Mouse (Mus musculus) natural killer cell, adult 2 months (primary cell): Measurements from ENCODE around the gene Adam15.

Experiments
- DNase-seq, 2 experiments: peaks; one replicate each; pipeline ENCODE4 v3.0.0; 2022; ENCODE audit warnings: low spot score in 2 of 2

Adam15 gene

DNA sequence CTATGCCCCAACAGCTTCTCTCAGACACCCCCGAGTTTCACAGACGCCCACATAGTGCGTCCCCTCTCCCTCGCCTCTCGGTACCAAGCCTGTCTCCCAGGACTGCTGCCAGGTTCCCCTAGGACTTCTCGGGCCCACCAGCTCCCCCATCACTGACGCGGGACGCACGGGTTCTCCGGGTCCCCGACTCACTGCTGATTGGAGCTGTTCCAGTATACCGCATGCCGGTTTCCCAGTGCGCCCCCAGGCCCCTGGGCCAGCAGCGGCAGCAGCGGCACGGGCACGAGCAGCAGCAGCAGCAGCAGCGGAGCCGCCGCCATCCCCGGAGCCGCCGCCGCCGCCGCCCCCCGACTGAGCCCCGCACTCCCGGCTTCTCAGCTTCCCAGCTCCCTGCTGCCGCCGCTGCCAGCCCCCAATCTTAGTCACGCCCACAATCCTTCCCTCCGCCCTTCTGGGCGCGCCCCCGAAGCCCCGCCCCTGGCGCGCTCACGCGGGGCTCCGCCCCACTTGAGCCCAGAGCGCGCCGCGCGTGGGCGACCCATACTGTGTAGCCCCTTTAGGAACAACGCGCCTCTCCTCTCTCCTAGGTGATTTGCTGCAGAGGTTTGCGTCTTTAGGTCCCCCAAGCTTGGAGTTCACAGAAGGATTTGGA lies 27.2 kb downstream of the Adam15 start, which contains the start of gene Efna3:
Gene Efna3 (minus strand): TSS at position 452 of the 652 bp plus-strand sequence.
- no peak for DNase-seq

DNA sequence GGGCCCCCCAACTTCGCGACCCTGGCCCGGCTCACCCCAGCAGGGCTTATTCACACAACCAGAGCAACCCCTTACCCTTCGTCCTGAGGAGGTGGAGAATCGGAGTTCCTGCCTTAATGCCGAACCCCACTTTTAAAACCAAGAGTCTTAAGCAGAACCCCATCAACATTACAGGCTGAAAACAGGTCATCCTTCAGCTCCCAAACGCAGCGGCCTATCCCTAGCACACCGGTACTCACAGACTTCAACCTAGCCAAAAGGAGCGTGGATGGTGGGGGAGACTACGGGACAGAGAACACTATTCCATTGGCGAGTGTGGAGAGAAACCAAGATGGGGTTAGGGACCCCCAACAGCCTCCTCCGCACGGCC lies 27.7 kb downstream of the Adam15 start:
- no peak for DNase-seq

DNA sequence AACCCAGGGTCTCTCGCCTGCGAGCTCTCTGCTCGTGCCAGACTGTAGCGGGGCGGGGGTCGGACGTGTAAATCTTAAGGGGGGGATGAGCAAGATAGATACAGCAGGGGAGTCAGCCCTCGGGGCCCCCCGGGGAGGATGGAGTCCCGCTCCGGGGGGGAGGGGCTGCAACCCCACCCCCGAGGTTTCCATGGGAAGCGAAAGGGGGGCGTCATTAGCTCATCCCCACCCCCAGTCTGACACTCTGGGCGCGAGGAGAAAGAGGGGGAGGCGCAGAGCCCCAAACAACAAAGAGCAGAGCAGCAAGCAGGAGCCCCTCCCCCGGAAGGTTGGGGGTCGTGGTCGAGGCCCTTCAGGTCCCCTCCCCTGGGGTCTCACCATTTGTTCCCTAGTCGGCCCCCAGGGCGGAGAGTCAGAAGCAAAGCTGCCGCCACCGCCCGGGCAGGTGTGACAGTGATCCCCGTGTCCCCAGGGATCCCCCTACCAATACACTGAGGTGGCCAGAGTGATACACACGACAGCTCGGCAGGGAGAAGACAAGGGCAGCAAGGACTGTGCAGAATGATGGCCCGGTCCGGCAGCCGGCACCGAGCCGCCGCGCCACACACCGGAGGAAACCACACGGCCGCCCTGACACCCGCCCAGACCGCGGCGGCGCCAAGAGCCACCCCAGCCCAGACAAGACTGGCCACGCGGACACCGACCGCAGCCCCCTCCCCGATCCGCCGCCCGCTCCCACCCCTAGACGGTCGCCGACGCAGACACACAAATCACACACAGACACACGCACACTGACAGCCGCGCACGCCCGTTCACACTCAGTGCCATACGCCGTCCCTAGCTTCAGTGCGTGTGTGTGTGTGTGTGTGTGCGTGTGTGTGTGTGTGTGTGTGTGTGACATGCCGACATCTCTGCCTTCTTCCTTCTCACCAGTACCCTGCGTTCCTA lies 28.3 kb downstream of the Adam15 start:
- DNase-seq, result no peak

DNA sequence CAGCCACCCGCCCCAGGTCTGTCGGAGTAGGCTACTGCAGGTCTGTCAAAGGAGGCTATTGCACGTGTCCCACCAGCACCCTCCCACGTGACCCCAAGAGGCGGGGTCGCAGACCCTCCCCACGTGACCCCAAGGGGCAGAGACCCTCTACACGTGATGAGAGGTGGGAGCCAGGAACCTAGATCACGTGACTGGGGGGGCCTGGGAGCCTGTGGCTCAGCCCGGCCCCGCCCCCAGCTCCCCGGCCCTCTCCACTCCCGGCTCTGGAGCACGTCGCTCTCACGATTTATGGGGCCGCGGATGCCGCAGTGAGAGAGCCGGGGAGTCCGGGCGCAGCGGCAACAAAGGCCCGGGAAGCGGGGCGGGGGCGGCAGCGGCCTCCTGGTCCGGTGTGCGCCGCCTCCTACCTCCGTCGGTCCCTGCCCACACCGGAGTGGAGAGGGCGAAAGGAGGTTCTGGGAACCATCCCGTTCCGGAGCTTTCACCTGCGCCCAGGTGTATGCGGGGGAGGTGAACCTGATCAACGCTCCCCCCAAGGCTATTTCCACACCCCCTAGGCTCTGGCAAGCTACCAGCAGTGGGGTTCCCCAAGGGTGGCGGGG lies 29.1 kb downstream of the Adam15 start:
- DNase-seq, result no peak

DNA sequence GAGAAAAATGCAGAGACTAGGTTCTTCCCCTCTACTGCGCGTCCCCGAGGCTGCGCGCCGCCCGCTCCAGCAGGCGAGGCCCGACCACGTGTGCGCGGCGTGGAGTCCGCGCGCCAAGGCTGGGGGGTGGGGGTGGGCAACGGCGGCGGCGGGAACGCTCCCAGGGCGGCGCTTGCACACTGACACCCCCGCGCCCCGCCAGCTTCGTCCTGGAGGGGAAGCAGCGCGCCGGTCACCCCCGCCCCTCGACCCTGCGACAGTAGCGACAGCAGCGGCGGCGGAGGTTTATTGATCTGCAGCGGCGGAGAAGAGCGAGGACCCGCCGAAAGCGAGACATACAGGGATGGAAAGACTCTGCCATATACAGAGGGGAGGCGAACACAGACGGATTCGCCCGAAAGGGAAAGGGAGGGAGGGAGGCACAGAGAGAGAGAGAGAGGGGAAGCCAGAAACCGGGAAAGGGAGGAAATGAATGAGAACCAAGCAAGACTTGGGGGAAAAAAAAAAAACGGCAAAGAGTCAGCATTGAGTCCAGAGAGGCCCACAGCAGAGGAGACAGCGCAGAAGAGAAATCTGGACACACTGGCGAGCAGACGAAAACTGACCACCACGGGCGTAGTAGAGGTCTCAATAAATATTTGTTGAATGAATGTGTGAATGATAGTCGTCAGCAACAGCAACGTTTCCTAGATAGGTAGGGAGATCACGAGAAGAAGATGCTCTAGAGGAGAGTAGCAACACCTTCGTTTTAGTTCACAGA lies 30.0 kb downstream of the Adam15 start:
- DNase-seq, result no peak

DNA sequence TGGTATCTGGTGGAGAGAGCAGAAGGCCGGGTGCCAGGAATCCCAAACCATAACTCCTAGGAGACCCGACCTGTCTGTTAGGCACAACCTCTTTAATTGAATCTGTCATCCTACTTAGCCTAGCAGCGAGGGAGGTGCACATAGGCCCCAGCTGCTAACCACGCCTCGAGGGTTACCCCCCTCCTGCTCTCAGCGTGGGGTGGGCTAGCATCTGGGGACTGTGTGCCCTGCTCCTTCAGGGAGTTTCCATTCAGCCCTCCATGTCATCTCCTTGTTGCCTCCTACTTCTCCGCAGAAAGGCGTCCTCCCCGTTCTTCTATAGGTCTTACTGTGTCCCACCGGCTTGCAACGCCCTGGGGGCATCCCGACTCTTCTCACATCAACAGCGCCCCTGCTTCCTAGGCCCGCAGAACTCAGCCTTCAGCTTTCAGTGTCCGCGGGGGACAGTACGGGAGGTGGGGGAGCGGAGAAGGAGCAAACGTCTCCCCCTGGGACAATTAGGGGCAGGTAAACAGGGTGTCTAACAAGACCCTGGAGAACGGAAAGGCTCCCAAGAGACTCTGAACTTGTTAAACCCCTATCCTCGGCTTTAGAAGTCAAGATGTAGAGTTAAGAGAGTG lies 30.7 kb downstream of the Adam15 start:
- no peak for DNase-seq

DNA sequence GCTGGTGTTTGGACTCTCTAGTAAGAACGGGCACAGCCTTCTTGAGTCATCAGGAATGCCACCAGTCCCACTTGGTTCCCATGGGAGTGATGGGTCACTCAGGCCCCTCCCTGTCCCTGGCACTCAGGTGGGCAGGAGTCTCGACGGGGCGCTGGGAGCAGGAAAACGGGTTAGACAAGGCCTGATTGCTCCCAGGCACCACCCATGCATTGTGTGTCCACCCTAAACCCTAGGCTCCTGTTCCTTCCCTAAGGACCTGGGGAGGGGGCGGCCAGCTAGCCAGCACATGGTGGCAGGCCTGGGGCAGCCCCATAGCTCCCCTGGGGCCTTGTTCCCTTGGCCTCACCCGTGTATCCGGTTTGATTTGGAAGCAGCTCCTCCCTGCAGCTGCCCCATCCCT lies 31.5 kb downstream of the Adam15 start:
- DNase-seq, result no peak

DNA sequence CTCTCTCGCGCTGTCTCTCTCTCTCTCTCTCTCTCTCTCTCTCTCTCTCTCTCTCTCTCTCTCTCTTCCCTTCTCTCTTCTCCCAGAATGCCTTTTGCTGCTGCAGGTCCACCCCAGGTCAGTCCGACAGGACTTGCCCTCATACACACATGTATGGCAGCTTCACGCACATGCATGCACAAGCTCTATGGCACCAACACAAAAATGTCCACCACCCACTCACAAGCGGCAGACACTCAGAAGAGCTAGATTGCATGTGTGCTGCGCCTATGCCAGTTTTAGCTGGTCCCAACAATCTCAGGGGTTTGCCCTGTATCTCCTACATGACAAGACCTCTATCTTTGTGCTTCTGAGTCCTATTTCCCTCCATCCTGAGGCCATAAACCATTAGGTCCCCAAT lies 32.5 kb downstream of the Adam15 start:
- no peak for DNase-seq

DNA sequence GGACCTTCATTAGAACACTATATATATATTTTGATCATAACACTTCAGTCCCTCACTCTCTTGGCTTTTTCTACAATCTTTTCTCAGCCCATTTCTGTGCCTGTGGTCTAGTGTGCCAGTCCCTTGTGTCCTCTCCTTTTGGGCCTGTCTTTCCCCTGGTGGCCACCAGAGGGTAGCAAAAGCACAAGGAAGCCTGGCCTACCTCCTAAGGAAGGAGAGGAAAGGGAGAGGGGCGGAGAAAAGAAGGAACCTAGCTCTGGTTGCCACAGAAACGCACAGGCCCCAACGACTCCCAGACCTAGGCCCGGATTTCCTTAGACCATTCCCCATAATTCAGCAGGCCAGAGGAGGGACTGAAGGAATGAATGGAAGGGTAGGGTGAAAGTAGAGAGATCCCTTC lies 33.0 kb downstream of the Adam15 start:
- peak; percentile 42 to 58 for DNase-seq

DNA sequence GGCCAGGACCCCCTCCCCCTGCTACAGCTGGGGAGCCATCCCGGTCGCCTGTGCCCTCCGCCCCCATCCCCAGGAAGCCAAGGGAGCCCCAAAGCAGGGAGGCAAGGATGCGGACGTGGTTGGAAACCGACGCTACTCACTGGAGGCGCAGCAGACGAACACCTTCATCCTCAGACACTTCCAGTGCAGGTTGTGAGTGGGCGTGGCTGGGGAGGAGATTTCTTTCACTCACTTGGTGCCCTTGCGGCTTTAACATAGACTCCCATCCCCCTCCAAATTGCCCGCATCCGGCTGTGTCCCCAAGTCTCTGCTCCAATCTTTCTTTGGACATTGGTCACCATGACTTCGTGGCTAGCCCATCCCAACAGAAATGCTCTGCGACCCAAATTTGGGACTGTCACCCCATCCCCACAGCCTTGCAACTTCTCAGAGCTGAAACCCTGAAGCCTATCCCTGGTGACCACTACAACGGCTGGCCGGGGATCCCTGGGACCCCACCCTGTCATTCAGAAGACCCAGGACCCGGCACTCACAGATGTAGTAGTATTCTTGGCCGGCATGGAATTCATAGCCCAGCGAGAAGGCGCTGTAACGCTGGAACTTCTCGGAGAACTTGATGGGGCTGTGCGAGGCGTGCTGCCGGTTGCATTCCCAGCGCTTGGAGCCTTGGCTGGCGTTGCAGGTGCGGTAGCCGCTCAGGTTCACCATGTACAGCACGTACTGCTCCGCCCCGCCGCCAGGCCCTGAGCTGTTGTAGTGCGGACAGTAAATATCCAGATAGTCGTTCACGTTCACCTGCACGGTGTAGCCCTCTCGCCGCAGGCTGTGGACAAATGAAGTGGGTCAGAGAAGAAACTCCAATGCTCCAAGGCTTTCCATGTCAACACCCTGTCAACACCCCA lies 33.6 kb downstream of the Adam15 start:
- peak in 1 of 2 experiments; percentile 9 for DNase-seq

DNA sequence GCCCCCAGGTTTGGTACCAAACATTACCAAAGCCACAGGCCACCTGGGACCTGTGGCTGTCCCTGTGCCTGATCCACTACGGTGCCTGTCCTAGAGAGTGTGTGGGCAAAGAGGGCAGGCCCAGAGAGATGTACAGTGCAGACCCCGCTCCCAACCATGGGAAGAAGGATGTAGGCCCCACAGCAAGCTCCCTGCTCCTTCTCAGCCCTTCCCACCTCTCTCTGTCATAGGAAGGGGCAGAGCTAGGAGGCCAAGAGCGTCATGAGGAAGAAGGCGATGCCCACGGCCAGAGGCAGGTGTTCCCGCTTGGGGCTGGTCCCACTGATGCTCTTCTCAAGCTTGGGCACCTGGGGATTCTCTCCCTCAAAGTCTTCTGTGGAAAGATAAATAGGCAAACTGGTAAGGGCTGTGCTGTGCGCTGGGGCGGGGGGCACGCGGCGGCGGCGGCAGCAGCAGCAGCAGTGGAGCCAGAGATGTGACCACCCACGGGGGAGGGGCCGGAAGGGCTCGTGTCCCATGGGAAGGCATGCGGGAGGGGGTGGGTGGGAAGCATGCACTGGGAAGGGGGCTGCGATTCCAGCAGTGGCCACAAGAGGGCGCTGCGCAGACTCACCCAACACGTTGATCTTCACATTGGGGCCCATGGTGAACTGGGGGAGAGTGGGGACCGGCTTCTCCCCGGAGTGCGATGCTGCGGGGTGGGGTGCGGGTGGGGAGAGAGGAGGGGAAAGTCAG lies 34.4 kb downstream of the Adam15 start:
- DNase-seq, result peak; percentile 40 to 64

DNA sequence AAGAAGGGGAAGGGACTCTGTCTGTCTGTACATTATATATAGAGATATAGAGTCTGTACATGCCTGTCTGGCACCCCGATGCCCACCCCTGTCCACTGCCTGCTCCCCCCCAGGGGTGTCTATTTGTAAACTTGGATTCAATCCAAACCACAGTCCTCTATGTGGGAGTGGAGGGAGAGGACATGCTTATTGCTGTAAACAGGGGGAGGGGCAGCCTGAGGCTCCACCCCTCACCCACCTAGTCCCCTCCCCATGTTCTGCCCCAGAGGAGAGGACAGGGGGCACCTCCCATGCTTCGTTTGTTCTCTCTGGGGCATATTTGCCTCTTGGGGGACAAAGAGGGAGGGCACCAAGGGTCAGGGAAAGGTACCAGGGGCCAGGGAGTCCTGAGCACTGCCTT lies 35.0 kb downstream of the Adam15 start:
- DNase-seq, result no peak

DNA sequence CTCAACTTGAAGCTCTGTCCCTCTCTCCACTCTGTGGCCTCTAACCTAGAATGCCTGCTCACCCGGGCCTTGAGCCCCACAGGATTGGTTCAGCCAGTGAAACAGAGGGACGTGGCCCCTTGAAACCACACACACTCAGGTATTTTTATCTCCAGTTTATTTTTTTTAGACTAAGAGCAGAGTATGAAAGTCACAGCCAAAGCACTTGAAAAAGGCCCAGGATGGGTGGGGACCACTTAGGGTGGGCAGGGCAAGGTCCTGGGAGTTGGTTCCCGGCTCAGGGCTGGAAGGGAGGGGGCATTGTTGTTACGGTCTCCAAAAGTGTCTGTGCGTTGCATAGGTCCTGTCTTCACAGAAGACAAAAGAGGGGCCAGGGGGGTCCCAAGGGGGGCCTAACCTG lies 35.5 kb downstream of the Adam15 start:
- no peak for DNase-seq

DNA sequence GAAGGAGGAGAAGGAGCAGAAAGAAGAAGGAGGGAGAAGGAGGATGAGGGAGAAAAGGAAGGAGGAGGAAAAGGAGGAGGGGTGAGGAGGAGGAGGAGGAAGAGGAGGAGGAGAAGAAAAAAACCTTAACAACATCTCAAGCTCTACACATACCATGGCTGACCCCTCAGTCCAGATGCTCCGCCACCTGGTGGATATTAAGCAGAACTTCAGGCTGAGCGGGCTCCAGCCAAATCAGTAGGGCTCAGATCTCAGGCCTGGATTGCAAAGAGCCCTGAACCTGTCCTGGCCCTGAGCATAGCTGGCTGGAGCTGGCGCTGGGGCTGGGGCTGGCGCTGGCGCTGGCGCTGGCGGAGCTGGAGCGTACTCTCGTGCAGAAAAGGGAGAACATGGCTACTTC lies 41.7 kb downstream of the Adam15 start:
- DNase-seq, result peak; percentile 52 to 64

DNA sequence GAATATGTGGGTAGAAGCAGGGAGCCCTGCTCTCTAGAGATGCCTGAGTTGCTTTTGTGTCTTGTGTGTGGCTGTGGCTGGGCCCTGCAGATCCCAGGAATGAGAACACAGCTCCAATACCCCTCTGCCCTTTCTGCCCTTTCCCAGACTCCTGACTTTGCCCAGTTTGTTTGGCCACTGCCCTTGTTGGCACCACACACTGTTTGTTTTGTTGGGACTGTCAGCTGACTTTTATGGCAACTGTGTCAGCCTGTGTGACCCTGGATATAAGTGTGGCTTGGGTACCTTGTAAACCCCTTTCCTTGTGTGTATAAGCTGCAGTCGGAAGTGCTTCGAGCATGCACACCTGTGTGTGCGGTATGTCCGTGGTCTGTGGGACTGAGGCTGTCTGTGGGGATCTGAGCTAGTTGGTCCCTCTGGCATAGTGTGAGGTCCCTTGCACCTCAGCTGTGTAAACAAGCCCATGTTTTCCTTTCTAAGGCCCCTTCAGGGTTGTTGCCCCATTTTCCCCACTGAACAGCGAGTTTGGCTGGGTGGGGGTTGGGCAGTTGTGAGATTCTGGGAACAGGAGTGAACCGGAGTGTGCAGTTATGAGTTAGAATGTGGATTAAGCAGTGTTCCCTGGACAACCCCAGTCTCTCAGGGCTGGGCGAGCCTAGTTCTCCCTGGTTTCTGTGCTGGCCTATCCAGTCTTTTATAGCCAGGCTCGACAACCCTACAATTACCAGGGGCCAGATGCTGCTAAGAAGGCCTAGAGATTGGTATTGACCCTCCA lies 44.1 kb downstream of the Adam15 start:
- no peak for DNase-seq

DNA sequence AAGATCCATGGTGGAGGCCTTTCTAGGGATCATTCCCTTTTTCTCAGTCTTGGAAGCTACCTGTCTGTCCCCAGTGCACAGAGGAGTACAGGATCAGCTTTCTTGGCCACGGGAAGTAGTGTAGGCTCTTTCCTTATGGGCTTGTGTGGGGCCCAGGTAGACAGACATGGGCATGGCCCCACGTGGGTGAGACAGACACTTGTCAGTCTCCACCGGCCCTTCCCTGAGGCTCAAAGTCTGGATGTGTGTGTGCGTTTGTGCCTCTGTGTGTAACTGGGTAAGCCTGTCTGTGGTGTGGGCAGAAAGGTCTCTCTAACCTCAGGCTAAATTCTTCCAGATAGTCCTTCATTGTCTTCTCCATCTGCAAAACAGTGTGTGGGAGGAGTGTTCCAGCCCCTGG lies 44.7 kb downstream of the Adam15 start:
- DNase-seq, result no peak

DNA sequence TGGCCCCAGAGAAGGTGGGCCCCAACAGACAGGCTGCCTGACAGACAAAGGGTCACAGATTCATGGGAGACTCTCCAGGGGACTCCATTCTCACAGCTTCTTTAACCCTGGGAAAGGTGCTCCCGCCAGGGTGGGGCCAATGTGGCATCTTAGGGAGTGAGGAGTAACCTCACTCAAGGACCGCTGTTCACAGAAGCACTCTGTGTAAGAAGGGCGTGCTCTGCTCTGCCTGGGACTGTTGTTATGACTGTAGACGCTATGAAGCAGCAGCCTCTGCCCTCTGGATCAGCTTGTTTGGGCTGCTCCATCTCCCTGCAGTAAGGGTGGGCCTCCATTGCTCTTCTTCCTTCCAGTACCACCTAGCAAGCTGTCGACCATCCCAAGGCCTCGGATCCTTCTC lies 45.4 kb downstream of the Adam15 start:
- no peak for DNase-seq

DNA sequence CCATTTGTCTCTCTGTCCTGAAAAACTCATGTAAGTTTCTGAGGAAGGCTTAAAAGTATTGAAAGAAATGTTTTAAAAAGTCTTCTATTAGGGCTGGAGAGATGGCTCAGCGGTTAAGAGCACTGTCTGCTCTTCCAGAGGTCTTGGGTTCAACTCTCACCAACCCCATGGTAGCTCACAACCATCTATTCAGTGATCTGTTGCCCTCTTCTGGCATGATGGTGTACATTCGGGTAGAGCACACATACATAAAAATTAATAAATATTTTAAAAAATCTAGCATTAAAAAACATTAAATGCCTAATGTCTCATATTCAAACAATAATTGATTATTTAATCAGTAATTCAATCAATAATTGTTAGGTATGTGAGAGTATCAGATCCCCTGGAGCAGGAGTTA lies 49.3 kb downstream of the Adam15 start:
- DNase-seq, result no peak

DNA sequence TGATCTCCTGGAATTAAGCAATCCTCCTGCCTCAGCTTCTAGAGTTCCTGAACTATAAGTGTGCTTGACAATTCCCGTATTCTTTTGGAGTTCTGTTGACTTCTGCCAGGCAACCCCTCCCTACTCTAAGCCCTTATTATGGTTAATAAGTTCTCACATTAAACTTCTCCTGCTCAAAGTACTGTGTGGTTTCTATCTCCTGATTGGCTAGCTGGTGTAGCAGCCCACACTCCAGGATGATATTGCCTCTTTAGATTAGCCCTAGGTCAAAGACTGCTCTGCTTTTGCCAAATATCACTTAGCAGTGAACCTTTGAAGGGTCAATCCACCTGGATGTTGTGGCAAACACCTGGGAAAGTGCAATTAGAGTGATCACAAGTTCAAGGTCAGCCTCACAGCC lies 49.7 kb downstream of the Adam15 start:
- no peak for DNase-seq
